Mouse (Mus musculus): ENCODE measurements around the gene Rnf4. TPM values are rescaled to one million over a fixed set of nuclear protein-coding genes. Genes with fewer than 3 reads are reported as not detected.

The Rnf4 gene
- total RNA-seq, 2 experiments from 2014 or later = 38.0 to 38.2 TPM

- intact Hi-C loops (cut with DNase I) = no loop called here
- no peak for DNase-seq
Observed at GRCm38 (mm10) chr5:34395850-34396540, 59.9 kb downstream of the Rnf4 start.

GRCm38 (mm10) chr5:34397866-34398265 lies 61.8 kb downstream of the Rnf4 start:
- no peak for DNase-seq
- intact Hi-C loops (cut with DNase I) = no loop called here

- intact Hi-C loops (cut with DNase I) = no loop called here
- DNase-seq = no peak
Observed at GRCm38 (mm10) chr5:34398326-34398725, 62.2 kb downstream of the Rnf4 start.

Other genes starting within 250 kb of the Rnf4 start
- 1 to 10 TPM in 1 of 2 experiments, under 1 TPM in 1; 0.98 to 2.0 TPM for gene Poln, start 166.8 kb upstream of the Rnf4 start, total RNA-seq (2021)
- 1 to 10 TPM; 6.0 to 7.1 TPM for gene Haus3, start 166.8 kb upstream of the Rnf4 start, total RNA-seq (2021)
- gene Mxd4, start 148.6 kb upstream of the Rnf4 start, total RNA-seq (2021) = 100 to 1,000 TPM; 127 to 129 TPM
- gene Zfyve28, start 47.8 kb upstream of the Rnf4 start, total RNA-seq (2021) = 1 to 10 TPM in 1 of 2 experiments, under 1 TPM in 1; 0.41 to 1.0 TPM
- gene Cfap99, start 47.7 kb upstream of the Rnf4 start, total RNA-seq (2021) = not detected
- gene Fam193a, start 33.6 kb downstream of the Rnf4 start, total RNA-seq (2021) = 10 to 100 TPM; 32.6 to 36.6 TPM
- 1 to 10 TPM; 6.4 to 8.3 TPM for gene Tnip2, start 177.7 kb downstream of the Rnf4 start, total RNA-seq (2021)
- gene Sh3bp2, start 189.5 kb downstream of the Rnf4 start, total RNA-seq (2021) = 1 to 10 TPM; 3.8 to 4.6 TPM
- 100 to 1,000 TPM; 149 to 154 TPM for gene Add1, start 237.4 kb downstream of the Rnf4 start, total RNA-seq (2021)

Data from heart, postnatal 14 days (tissue).